Mouse (Mus musculus) gastrocnemius, adult 18-20 months (tissue): ENCODE data around the gene Dicer1. TPM values are rescaled to one million over a fixed set of nuclear protein-coding genes. Genes with fewer than 3 reads are reported as not detected.

Experiments used
- DNase-seq: peaks from one replicate; pipeline ENCODE4 v3.0.0; 2021; ENCODE audit warnings: low spot score
- long read RNA-seq, 2 experiments: library from polyadenylated mRNA; stranded (forward); transcript quantifications; one replicate each; pipeline ENCODE4 v2.0.0; 2021
- total RNA-seq, 2 experiments: library from RNA; stranded (reverse); gene quantifications; 2 replicates each; pipeline ENCODE4 v1.2.3; 2021

Gene Dicer1
- 10 to 100 TPM; 34.0 to 37.7 TPM for total RNA-seq
- long read RNA-seq, experiment 1, partial matches to known transcripts: 2 of 21 reads
- long read RNA-seq, experiment 1, other reads (novel, unspliced or antisense): 19 of 21 reads
- long read RNA-seq, experiment 2, partial matches to known transcripts: 2 of 11 reads
- long read RNA-seq, experiment 2, other reads (novel, unspliced or antisense): 9 of 11 reads

DNA sequence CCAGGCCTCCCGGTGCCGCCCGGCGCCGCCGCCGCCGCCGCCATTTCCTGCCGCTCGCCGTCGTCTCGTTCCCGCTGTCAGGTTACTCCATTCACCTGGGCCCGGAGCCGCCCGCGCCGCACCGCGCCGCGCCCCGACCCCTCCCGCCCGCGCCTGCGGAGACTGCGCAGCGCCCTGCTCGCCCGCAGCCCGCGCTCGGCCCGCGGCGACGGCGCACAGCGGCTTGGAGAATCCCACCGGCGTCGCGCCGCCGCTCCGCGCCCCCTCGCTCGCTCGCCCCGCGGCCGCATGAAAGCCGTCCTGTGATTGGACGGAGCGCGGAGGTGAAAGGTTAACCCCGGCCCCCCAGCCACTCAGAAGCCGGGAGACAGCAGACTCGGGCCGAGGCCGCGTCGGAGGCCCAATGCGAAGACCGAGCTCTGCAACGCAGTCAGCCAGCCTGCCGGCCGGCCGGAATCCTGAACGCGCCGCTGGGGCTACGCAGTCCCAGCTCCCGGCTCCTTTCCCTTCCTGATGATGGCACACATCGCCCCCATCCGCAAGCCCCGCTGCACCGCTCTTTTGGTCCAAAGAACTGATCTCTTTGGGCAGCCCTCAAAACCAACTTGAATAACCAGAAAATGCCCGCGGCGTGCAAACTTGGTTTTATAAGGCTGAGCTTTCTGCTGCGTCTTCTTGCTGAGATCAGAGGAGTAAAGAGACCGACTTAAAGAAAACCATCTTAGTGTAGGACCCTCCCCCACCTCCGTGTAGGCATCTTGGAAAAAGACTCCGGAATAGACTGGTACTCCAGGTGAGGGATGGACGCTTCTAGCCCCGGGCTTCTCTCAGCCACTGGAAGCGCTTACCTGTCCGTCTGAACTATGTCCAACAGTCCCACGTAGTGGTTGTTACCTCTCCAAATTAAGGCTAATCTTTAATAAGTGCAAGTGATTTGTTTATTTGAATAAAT, at the start of gene Dicer1:
TSS of gene Dicer1 (minus strand) at position 139 of the 952 bp plus-strand sequence.
- DNase-seq: peak; percentile 98

DNA sequence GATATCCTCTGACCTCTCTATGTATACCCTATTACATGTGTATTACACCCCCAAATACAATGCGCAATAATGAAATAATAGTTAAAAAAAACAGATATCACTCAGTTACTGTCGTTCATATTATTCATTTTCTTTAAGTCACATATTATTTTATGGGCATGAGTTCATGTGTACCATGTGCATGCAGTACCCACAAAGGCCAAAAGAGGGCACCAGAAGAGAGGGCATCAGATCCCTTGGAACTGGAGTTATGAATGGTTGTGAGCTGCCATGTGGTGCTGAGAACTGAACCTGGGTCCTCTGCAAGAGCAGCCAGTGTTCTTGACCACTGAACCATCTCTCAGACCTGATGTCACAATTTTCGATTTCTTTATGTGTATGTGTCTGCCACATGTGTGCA, 47.6 kb upstream of the Dicer1 start:
- no peak for DNase-seq

DNA sequence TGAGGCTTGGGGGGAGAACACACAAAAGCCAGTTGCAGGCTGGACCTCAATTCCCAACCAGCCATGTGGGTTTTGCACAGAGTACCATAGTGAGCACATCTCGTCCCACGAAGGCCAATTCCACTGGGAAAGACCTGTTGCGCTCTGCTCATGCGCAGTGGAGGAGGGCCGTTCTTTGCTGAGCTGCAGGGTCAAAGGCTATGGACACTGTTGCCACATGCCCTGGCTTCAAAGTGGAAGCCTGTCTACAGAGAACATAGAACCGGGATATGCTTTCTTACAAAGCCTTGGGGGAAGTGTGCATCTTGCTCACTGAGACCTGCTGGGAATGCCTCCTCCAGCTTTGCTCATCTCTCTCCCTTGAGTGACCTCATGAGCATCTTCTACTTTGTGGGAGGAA, 46.2 kb upstream of the Dicer1 start:
- DNase-seq: no peak

DNA sequence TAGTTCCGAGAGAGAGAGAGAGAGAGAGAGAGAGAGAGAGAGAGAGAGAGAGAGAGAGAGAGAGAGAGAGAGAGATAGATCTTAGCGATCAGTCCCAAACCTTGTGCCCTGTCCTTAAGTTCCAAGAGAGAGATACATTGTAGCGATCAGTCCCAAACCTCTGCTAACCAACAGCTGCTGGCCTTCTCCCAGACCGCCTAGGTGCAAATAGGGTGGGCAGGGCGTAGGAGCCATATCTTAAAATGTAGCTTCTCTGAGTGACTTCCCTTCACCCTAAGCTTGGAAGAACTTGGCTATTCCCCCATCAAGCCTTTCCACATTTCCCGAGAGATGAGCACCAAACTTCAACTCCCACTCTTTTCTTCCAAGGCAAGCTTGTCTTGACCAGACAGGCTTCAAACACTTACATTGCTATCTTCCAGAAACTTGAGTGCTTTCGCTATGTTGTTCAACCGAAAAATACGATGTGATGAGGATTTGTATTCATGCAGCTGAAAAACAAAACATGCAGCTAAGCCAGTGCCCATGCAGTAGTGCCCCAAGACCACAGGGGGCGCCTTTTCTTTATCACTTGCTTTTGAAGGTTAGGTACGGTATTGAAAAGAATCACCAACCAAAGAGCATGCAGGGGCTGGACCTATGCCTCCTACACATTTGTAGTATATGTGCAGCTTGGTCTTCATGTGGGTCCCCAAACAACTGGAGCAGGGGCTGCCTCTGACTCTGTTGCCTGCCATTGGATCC, 45.1 kb upstream of the Dicer1 start:
- no peak for DNase-seq

DNA sequence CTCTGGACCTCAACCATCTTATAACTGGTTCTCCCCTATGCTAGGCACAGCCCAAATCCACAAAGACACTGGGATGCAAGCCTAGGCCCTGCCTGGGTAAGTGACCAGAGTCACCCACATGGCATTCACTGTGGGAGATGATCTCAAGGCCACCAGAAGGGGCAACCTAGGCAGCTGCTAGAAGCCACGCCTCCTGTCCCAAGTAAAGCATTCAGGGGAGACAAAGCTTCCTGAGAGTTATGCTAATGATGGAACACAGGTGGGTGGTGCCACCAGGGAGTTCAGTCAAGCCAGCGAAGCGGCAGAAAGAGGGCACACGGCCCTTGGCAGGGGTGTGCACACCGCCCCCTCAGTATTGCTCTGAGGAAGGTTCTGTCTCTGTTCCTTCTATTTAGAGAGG, 43.2 kb upstream of the Dicer1 start:
- DNase-seq: no peak

DNA sequence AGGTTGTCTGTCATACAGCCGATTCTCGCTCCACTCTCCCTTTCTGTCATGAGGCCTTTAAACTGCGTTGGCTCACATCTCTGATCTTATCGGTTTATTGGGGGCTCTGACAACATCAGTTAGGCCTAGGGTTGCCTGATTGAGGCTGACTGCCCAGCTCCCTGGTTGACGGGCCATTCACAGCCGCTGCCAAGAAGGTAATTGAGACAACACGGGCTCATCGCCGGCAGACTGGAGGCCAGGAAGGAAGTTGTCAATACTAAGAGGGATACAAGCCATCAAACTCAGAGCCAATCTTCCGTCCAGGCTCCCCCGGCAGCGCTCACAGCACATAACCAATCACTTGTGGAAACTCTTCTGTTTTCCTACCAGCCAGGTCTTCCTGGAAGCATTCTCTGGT, 41.7 kb upstream of the Dicer1 start:
- DNase-seq: peak; percentile 47

DNA sequence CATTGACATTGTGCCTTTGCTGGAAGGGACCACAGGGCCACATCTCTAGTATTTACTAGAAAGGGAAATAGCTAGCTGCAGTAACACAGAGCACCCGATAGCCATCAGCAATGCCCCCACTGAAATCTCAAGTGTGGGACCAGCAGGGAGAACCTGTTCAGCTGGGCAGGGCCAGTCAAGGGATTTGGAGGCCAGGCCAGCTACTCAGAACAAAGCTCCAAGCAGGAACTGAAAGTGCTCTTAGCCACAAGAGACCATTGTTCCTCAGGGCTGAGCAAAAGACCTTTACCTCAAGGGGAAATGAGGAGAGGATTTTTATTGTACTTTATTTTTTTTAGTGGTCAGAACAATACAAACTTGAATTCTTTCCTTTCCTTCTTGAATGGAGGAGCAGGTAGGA, 25.9 kb upstream of the Dicer1 start:
- DNase-seq: no peak

DNA sequence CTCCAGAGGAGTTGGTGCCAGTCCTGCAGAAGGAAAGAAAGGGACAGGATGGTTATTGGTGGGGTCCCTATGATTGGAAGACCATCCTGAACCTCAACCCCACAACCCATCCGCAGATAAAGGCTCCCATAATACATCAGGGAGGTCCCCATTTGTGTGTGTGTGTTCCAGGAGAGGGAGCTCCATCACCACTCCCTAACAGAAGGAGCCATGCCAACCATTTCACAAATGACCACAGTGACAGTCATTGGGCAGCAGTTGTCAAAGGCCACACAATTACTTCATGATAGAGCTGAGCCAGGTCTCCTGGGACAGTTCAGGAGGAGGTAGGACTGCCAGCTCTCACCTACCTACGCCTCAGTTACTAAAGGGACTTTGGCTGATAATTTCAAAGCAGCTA, 20.2 kb upstream of the Dicer1 start:
- DNase-seq: peak; percentile 30

DNA sequence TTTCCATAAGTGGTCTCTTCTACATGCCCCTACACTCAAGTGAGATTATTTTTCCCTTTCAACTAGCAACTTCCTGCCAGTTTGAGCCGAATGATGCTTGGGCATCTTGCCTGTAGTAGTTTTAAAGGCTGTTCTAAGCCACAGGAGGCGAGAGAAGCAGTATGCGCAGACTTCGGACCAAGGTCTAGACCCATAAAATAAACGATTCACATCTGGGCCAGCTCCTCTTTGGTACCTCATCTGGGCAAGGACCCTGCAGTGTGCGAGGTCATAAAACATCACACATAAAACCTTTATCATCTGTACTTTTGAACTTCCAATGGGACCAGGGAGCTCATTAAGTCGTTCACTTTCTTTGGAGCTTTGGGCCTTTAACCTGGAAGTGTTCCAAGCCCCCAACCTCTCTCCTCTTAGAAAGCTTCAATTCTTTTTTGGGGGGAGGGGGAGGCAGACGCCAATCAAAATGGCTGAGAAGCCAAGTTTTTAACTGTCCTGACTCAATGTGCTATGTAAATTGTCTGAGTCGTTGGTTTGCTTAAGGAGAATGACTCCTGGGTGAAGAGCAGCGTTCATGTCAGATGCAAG, 17.5 kb upstream of the Dicer1 start:
- no peak for DNase-seq

DNA sequence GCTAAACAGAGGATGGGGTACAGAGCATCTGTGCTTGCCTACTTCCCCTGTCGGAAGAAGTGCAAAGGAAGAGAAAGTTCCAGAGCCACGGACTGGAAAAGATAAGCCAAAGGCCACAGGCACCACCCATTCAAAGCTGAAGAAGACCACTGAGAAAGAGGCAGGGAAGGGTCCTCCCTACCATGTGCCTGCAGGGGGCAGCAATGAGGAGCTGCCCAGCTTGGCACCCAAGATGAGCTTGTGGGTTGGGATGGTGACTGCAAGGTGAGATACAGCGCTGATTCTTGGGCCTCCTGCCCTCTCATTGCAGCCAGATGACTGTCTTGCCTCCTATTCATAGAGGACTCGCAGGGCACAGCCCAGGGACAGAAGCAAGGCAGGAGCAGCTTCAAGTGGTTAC, 15.4 kb upstream of the Dicer1 start:
- no peak for DNase-seq

DNA sequence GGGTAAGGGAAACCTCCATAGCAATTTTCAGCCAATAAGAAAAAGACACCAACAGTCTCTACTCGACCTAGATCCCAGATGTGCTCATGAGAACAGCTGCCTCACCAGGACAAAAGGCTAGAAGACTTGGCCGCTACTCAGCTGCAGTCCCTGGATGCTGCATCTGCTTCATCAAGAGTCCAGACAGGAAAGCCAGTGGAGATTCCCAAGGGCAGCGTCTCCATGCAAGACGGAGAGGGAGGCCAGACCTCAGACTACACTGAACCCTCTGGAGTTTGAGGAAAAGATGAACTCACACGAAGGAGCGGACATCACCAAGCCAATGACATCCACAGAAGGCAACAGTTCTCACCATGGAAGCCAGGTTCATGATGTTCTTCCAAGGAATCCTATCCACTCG, 14.0 kb upstream of the Dicer1 start:
- DNase-seq: peak; percentile 74

DNA sequence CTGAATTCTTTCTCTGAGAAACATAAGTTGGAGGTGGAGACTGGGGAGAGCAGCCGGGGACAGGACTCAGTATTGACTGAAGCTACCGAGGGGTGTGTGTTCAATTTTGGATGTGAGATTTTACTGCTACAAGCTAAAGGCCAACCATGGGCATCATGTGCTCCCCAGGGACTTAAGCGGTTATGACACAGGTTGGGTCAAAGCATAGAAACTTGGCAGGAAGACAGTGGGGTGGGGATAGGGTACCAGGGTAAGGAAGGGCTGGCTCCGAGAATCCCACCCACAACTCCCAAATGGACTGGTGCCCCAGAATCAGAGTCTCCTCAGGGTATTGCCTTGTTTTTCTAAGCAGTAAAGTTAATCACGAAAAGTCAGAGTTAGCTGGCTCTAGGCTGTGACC, 13.4 kb upstream of the Dicer1 start:
- DNase-seq: no peak

DNA sequence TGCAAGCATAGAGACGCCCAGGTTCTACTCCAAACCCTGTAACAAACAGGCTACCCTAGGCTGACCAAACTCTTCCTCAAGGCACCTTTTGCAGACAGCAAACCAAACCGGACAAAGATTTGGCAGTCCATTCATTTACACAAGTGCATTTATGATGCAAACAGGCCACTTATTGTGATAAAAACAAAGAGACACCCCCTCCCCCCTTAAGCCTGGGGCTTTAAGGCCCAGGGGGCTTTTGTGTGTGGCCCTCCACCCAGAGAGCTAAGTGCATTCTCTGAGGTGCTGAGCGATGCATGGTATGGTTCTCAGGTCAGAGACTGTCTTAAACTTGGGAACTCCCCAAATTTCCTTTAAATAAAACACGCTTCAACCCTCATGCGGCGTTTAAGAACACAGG, 12.2 kb upstream of the Dicer1 start:
- no peak for DNase-seq

DNA sequence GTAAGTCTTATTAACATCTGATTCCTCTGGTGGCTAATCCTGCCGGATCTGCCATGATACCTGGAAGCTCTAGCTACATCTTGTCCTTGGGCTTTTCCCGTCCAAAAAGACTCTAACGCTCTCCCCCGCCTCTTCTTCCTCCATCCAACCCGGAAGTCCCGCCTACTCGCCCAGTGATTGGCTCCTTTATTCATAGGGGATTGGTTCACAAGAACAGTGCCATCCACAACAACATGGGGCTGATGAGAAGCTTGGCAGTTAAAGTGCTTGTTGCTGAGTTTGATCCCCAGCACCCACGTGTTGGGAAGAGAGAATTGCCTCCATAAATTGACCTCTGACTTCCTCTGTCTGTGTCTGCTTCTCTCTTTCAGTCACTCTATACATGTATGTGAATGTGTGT, 9.7 kb upstream of the Dicer1 start:
- DNase-seq: no peak

DNA sequence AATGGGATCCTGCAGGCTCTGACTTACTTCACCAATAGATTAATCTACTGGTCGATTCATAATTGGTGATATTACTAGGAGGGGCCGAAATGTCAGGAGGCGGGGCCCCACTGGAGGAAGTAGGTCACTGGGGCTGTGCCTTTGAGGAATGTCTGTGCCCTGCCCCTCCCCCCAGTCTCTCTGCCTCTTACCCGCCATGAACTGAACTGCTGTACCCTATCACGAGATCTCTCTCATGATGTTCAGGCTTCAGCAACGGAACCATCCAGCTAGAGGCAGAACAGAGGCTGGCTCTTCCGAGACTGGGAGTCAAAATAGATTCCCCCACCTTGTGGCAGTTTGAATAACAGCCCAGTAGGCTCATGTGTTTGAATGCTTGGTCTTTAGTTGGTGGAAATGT, 6.3 kb upstream of the Dicer1 start:
- no peak for DNase-seq

DNA sequence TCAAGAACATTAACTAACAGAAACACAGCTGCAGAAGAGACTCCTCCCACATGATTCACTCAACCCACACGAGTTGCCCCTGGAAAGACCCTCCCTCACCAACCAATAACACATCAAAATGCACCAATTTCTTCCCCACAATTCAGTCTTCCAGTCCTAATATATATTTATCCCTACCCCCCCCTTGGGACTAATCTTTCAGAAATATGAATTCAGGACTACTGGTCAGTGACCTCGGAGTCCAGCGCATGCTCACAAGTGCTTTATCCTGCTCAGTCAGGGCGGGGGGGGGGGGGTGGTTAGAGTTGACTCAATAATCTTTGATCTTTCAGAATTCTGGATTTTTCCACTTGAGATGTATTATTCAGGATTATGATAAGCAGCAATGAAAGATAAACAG, 1.9 kb upstream of the Dicer1 start:
- DNase-seq: no peak

DNA sequence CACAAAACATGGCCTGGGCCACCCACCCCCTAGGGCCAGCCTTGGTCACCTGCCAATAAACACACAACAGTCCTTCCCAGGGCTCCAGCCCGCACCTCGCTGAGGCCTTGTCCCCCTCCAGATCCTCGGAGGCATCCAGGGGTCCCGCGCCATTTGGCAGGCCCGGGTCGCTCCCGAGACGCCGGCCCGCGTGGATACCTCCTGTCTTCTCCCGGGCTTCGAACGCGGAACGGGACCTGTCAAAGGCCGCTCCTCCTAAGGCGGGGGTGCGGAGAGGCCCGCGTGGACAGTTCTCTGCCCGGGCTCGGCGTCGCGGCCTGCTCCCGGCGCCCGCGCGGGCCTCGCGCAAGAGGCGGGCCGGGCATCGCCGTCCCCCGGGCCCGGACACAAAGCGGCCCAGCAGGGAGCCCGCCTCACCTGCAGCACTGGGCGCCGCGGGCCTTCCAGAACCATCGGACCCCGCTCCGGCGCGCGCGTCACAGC, 380 bp downstream of the Dicer1 start:
- peak; percentile 30 for DNase-seq

DNA sequence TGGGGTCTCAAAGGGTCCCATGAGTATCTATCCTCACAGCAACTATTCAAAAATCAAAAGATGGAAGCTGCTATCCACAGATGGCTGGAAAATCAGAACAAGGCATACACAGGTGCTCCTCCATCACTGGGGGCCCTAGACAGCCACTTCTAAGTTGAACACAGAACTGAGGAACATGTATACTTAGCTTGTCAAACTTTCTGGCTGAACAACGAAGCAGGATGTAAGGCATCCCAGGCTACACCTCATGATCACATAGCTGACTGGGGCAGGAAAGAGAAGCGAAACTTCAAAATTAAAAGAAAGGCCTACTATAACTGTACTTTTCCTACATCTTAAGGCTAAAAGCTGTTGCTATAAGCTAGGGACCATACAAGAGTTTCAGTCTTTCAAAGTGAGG, 2.8 kb downstream of the Dicer1 start:
- DNase-seq: no peak

DNA sequence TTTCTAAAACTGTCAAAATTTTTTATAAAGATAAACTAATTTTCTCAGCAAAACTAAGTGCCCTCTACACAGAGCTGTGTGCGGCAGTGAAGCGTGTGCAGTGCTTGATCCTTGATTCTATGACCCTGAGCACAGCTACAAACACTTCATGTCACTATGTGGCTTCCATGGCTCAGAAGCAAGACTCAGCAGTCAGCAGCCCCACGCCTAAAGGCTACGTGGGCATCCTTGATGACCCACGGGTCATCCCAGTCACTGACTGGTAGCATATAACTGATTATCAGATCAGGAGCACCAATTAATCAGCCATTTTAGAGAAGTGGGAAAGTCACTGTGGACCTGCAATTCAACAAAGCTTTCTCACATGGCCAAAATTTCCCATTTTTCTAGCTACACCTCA, 4.5 kb downstream of the Dicer1 start:
- no peak for DNase-seq

DNA sequence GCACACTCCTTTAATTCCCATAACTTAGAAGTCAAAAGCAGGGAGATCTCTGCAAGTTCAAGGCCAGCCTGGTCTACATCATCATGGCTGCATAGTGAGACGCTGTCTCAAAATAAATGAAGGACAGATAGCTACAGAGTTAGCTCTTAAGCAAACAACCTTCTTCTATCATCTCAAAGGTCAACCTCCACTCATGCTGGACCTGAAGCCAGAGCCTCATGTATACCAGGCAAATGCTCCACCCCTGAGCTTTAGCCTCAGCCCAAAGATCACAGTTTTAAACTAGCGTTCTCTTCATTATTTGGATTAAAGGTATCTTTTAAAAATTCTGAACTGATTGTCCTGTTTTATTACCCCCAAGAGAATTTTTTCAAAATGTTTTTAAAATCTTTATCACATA, 5.2 kb downstream of the Dicer1 start:
- no peak for DNase-seq

DNA sequence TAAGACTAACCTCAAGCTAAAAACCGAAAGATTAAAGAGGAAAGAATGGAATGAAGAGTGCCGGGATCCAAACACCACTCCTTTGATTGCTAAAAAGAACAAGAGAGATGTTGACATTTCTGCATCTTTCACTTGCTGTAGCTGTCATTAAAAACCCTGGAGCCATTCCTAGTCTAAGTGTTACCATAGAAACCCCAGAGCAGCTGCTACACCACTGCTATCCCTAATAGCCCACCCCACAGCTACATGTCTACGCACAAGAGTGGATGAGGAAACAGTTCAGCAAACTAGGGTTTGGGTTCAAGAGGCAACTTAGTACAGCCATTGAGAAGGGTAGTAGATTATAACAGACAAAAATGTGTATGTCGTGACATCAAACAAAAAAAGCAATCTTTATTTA, 8.1 kb downstream of the Dicer1 start:
- no peak for DNase-seq

DNA sequence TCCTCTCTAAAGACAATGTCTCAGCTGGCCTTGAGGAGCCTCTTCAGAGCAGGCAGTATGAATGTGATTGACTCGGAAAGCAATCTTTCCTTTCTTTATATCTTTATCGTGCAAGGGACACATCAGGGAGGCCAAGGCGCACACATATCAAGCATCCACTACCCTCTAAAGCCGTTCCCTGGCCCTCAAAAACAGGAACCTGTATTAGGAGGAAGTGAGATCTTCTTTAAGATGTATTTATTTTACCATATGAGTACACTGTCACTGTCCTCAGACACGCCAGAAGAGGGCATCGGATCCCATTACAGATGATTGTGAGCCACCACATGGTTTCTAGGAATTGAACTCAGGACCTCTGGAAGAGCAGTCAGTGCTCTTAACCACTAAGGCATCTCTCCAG, 9.5 kb downstream of the Dicer1 start:
- no peak for DNase-seq
